Comparison of ENCODE assay signal across 18 mouse cellular contexts in the genomic region with DNA sequence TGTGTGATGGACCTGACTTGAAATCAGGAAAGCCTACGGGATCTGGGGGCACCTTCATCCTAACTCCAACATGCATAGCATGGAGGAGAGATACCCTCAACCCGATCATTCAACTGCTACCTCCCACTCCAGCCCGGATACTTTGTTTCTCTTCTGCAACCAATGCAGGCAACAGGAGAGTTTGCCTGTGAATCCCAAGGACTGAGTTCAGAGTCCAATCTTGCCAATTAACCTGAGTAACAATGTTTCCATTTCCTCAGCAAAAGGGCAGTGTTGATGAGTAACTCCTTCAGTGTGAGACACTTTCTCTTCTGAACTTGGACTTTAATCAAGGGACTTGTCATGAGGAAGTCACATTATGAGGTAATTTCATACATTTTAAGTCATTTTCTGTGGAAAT.
DNase-seq lines count a peak whose midpoint lies in the region; ATAC-seq lines count a peak whose summit lies in the region.
"Had no signal": no experiment of that assay in that cellular context is flagged by ENCODE, and none has a peak within 500 bp of the region (broad histone marks: within the 10 kb centered on the region; RNA-seq: fewer than 3 reads in every experiment).

No protein-coding gene starts in this region.

- H3K4me3 ChIP-seq in intestine, embryonic 16.5 days (ENCODE audit: low read length), result no peak overlapping the region
- H3K4me3 ChIP-seq in intestine, embryonic 15.5 days (replicated peaks), result no peak overlapping the region
- H3K4me3 ChIP-seq: embryonic facial prominence, embryonic 10.5 days; forebrain, embryonic 15.5 days; heart, embryonic 10.5 days had no signal

- H3K4me2 ChIP-seq in intestine, embryonic 16.5 days (ENCODE audit: low read depth, low read length), result no peak overlapping the region
- no peak overlapping the region for H3K4me2 ChIP-seq in intestine, embryonic 15.5 days (replicated peaks)
- H3K4me2 ChIP-seq: forebrain, embryonic 15.5 days; hindbrain, embryonic 14.5 days had no signal

- H3K27ac ChIP-seq in intestine, embryonic 16.5 days (ENCODE audit: low read length), result no peak overlapping the region
- H3K27ac ChIP-seq in intestine, embryonic 15.5 days, result no peak overlapping the region
- H3K27ac ChIP-seq: embryonic facial prominence, embryonic 10.5 days; forebrain, embryonic 15.5 days; heart, embryonic 10.5 days; hindbrain, embryonic 14.5 days had no signal

- WGBS in intestine, embryonic 16.5 days, result 75% methylated on average over 3 of the region's 3 CpGs
- WGBS in intestine, embryonic 15.5 days, result 79% methylated on average over 3 of the region's 3 CpGs

- peak; percentile 44 to 86 for DNase-seq in kidney, adult 8-10 months
- no peak for DNase-seq in kidney, postnatal 4 days
- peak; percentile 89 for DNase-seq in kidney, adult 9 months
- DNase-seq in kidney, postnatal 25 days, result peak; percentile 18 to 63
- DNase-seq in cerebellum, adult 11-12 months, result no peak
- no peak for DNase-seq in right cerebral cortex, postnatal 10 days (ENCODE audit: low spot score in 2 of 2)
- DNase-seq: adrenal gland, postnatal 14 days; cerebellum, adult 2 months; cerebellum, postnatal 10 days; gastrocnemius, postnatal 36 days; heart, adult 18-20 months; heart, postnatal 10 days had no signal

- no peaks in the 10 kb centered on the region for H3K36me3 ChIP-seq in intestine, embryonic 16.5 days (ENCODE audit: control insufficient read depth, insufficient read depth, low read length)
- H3K36me3 ChIP-seq in intestine, embryonic 15.5 days, result no peaks in the 10 kb centered on the region
- H3K36me3 ChIP-seq: embryonic facial prominence, embryonic 10.5 days; forebrain, embryonic 15.5 days; heart, embryonic 10.5 days had no signal

- no peak overlapping the region for H3K9ac ChIP-seq in intestine, embryonic 16.5 days (ENCODE audit: low read depth, low read length)
- H3K9ac ChIP-seq in intestine, embryonic 15.5 days, result no peak overlapping the region
- H3K9ac ChIP-seq: forebrain, embryonic 15.5 days; hindbrain, embryonic 14.5 days had no signal

- peak; percentile 59 for ATAC-seq in intestine, embryonic 16.5 days
- ATAC-seq in intestine, embryonic 15.5 days, result no peak
- ATAC-seq: forebrain, embryonic 15.5 days had no signal

- no peaks in the 10 kb centered on the region for H3K9me3 ChIP-seq in intestine, embryonic 16.5 days (ENCODE audit: control insufficient read depth, low read length)
- H3K9me3 ChIP-seq in intestine, embryonic 15.5 days, result no peaks in the 10 kb centered on the region
- H3K9me3 ChIP-seq: embryonic facial prominence, embryonic 10.5 days; forebrain, embryonic 15.5 days; heart, embryonic 10.5 days had no signal

- H3K4me1 ChIP-seq in intestine, embryonic 16.5 days (ENCODE audit: control insufficient read depth, insufficient read depth, low read length), result peaks cover 4% of the 10 kb centered on the region; the same call in 1 of the 2 replicates
- H3K4me1 ChIP-seq in intestine, embryonic 15.5 days (replicated peaks), result peaks cover 10% of the 10 kb centered on the region
- H3K4me1 ChIP-seq: heart, embryonic 10.5 days had no signal

- no peaks in the 10 kb centered on the region for H3K27me3 ChIP-seq in intestine, embryonic 16.5 days (replicated peaks; ENCODE audit: control insufficient read depth, insufficient read depth, low read length)
- no peaks in the 10 kb centered on the region for H3K27me3 ChIP-seq in intestine, embryonic 15.5 days (replicated peaks)
- H3K27me3 ChIP-seq: forebrain, embryonic 15.5 days had no signal

Comparison
In these comparisons a context has a peak if more than half of its experiments do, and no peak if none do; other contexts are left out.
1. DNase-seq: peak in kidney, adult 8-10 months (2 of 2), kidney, adult 9 months (single experiment) and kidney, postnatal 25 days (2 of 2); none in kidney, postnatal 4 days (0 of 2), cerebellum, adult 11-12 months (single experiment) and right cerebral cortex, postnatal 10 days (0 of 2).